Mouse (Mus musculus) mouse trophoblast stem cell (cell line): Measurements from ENCODE around the gene Pth2r.

ENCODE experiments used
- in situ Hi-C, 2 experiments: fragments of 300-500 bp; cut with MseI, MboI; formaldehyde crosslinking; loops; 2 replicates in 1 of 2; 3 replicates in 1 of 2; pipeline ENCODE4 v1.15.1; 2025

Gene Pth2r

GRCm38 (mm10) chr1:65281756-65282155 is at the start of gene Pth2r:
Gene Pth2r (plus strand): TSS chr1:65282056.
- in situ Hi-C loops = no loop called here

DNA sequence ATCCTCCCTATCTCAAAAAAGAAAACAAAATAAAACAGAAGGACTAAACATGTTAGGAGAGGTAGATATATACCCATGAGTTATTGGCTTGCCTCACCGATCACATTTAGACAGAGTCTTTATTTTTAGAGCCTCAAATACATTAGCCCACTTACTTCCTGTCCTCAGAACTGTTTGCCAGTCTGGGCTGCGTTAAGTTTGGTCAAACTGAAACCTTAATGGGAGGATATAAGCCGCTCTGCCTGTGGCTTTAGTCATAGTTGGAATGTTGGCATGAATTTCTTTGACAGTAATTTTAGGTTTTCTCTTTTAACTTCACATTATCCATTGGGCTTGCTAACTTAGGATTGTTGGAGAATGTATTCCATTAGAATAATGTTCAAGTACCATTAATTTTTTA is 44.1 kb upstream of the Pth2r start:
- in situ Hi-C loops = no loop called here

DNA sequence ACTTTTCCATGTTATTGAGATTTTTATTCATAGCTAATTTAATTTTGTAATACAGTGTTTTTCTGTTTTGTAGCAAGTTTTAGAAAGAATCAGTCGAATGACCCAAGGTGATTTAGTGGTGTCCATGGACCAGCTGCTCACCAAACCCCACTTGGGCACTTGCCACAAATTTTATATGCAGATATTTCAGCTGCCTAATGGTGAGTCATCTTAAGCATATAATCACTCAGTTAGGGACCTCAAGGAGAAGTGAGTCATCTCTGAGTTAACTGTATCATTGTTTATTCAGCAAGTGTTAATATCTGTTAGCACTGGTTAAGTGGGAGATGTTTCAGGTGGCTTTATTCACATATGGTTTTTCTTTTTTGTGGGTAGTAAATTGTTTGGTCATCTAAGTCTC is 36.2 kb upstream of the Pth2r start:
- in situ Hi-C loops = no loop called here

DNA sequence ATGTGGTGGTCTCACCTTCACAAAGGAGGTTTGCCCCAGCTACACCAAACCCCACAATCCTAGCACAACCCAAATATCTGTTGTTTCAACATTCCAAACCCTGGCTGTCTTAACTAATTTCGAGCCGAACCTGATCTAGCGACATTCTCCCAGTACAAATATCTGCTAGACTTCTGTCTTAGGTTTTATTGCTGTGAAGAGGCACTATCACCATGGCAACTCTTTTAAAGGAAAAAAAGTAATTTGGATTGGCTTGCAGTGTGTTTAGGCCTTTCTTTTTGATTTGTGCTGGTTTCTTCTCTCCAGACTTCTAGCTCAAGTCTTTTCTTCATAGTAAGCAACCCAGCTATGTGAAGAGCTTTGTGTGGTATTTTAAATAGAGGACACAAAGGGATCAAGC is 1.4 kb upstream of the Pth2r start:
- in situ Hi-C loops = no loop called here

- in situ Hi-C loops = no loop called here
Observed at GRCm38 (mm10) chr1:65282766-65283165, 910 bp downstream of the Pth2r start.

GRCm38 (mm10) chr1:65308476-65308875 is 26.6 kb downstream of the Pth2r start:
- in situ Hi-C loops = loop anchor here (25.0 kb wide), 2 partner anchors 354 to 779 kb away; no protein-coding TSS in a partner anchor

DNA sequence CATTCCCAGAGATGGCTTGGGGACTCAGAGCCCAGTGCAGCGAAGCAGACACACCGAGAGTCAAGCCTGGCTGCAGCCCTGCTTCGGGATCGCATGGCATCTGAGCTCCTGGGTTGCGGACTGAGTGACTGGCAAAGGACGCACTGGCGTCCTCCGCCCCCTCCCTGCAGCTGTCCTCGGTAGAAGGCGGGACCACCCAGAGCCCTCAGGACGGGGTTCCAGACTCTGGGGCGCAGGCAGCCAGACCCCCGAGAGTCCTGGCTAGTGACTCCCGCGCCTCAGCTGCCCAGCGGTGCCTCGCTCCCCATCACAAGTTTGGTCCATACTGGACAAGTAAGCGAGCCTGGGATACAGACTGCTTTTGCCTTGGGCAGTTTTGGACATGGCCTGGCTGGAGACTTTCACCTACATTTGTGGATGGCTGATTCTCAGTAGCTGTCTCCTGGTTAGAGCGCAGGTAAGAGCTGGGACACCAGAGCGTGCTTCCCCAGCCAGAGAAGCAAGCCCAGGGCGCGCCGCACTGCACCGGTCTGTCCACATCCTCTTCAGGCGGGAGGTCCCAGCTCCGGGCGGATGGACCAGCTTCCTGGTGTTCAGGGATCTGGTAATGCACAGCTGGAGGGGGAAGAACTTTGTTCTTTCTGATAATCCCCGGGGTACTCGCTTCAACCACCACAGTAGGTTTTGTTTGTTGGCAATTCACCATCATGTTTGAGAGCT is 29.5 kb downstream of the Pth2r start:
- in situ Hi-C loops = loop anchor here (5.0 to 25.0 kb wide), 4 partner anchors 76 to 776 kb away; no protein-coding TSS in a partner anchor

- in situ Hi-C loops = loop anchor here (5.0 to 25.0 kb wide), 4 partner anchors 75 to 775 kb away; no protein-coding TSS in a partner anchor
Observed at GRCm38 (mm10) chr1:65312118-65312517, 30.3 kb downstream of the Pth2r start.

DNA sequence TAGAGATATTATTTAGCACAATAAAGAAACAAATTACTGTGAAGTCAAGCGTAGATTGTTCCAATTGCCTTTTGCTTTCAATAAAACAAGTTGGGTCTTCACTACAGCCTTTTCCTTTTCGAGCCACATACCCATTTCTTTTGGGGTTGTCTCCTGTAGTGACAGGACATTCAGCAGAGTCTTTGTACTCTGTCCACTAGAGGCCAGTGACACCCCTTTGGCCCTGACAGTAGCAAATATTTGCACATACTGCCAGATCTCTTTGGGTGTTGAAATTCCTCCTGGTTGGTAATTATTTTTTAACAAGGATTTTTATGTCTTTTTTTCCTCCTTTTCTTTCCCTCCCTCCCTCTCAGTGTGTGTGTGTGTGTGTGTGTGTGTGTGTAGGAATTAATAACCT is 31.0 kb downstream of the Pth2r start:
- in situ Hi-C loops = loop anchor here (5.0 to 25.0 kb wide), 4 partner anchors 74 to 774 kb away; no protein-coding TSS in a partner anchor

GRCm38 (mm10) chr1:65314054-65315021 is 32.5 kb downstream of the Pth2r start:
- in situ Hi-C loops = loop anchor here (5.0 to 25.0 kb wide), 4 partner anchors 73 to 773 kb away; no protein-coding TSS in a partner anchor

GRCm38 (mm10) chr1:65315022-65315407 is 33.2 kb downstream of the Pth2r start:
- in situ Hi-C loops = loop anchor here (25.0 kb wide), 2 partner anchors 347 to 772 kb away; no protein-coding TSS in a partner anchor

- in situ Hi-C loops = no loop called here
Observed at GRCm38 (mm10) chr1:65334026-65334425, 52.2 kb downstream of the Pth2r start.

DNA sequence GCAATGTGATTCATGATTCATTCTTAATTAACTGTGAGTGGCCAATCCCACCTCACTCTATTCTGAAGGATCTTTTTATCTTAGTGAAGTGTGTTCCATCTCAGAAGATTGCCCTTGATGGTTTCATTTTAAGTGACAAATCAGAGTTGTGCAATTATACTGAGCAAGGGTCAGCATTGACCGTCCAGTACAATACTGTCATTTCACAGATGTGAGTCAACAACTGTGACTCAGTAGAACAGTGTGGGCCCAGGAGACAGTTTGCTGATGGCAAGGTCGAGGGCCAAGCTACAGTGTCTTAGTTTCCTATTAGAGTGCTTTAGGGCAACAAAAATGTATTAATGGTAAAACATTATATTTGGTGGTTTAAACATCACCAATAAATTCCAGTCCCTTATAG is 55.9 kb downstream of the Pth2r start:
- in situ Hi-C loops = no loop called here

- in situ Hi-C loops = no loop called here
Observed at GRCm38 (mm10) chr1:65340240-65340639, 58.4 kb downstream of the Pth2r start.

- in situ Hi-C loops = no loop called here
Observed at GRCm38 (mm10) chr1:65352979-65353378, 71.1 kb downstream of the Pth2r start.

- in situ Hi-C loops = no loop called here
Observed at GRCm38 (mm10) chr1:65354153-65354552, 72.3 kb downstream of the Pth2r start.

DNA sequence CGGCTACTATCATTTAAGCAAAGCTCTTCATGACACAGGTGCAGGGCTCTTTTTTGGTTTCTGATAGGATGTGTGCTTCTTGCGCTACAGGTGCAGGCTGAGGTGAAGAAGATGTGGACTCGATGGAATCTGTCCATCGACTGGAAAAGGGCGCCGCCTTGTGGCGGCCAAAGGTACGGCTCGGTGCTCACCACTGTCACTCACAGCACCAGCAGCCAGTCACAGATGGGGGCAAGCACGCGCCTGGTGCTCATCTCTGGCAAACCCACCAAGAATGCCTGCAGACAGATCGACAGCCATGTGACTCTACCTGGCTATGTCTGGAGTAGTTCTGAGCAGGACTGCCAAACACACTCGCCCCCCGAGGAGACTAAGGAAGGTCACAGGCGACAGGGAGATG is 106.5 kb downstream of the Pth2r start:
- in situ Hi-C loops = loop anchor here in 1 of 2 experiments (5.0 kb wide), 1 partner anchor 76 kb away; no protein-coding TSS in a partner anchor

GRCm38 (mm10) chr1:65389621-65390020 is 107.8 kb downstream of the Pth2r start:
- in situ Hi-C loops = loop anchor here in 1 of 2 experiments (5.0 kb wide), 1 partner anchor 77 kb away; no protein-coding TSS in a partner anchor

DNA sequence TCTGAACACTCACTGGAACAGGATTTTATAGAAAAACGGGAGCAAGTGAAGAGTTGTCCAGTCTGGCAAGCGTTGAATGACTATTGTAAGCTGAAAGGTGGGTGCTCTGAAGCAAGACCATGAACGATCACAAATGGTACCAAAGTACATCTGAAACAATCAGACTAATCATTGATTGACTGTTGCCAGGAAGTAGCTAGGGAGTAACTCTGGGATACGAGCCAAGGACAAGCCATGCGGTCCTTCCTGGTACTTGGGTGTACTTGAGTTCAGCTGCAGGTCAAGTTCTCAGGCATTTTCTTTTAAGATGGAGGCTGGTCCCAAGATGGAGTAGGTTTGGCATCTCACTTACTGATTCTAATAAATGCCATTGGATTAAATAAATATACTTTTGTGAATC is 125.6 kb downstream of the Pth2r start:
- in situ Hi-C loops = no loop called here

- in situ Hi-C loops = no loop called here
Observed at GRCm38 (mm10) chr1:65420909-65421308, 139.1 kb downstream of the Pth2r start.

DNA sequence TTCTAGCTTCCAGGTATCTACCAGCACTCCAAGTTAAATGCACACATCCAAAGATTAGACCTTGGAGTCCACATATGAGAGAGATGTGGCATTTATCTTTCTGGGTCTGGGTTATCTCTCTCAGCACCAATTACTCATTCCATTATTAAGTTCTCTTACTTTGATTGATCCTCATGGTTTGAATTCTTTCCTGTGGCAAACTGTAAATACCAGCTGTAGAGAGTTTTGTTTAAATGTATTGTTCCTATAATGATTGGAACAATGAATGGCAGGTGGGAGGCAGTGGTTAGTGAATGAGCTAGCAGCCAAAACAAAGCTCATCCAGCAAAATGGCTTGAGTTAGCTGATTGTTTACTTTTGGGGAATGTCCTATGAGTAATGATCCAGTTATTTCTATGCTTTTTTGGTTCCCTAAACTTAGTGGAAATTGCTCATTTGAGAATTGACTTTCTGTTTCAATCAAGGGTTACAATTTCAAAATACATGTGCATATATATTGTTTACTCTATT is 140.7 kb downstream of the Pth2r start:
- in situ Hi-C loops = no loop called here
